Mouse (Mus musculus): ENCODE measurements around the gene Gm20738.
"Not testable (repeated sequence)": the region's sequence is repeated elsewhere in the genome, so short reads cannot be mapped to it uniquely, and the experiment has no call there.

Gene Gm20738
- long read RNA-seq, experiment 1: 0 reads
- long read RNA-seq, experiment 2: 0 reads

DNA sequence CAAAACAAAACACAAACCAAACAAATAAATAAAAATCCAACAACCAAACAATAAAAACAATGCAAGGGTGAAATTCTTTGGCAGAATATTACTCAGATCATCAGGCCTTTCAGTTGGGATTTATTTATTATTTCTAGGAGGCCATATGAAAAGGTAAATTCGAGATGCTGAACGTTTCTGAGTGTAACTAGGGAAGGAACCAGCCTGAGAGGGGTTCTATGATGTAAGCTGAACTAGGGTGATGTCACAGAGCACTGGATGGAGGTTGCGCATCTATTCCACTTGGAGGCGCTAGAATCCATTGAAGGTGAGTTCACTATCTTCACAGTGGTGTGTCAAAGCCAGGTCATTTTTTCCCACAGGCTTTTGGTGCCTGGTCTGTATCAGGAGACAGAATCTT, at the start of gene Gm20738:
Gm20738 (plus strand) TSS at position 301 of the 400 bp plus-strand sequence.
- intact Hi-C loops (cut with DNase I): not testable (repeated sequence)
